Comparison of ENCODE assay signal across 11 mouse cellular contexts in the genomic region with DNA sequence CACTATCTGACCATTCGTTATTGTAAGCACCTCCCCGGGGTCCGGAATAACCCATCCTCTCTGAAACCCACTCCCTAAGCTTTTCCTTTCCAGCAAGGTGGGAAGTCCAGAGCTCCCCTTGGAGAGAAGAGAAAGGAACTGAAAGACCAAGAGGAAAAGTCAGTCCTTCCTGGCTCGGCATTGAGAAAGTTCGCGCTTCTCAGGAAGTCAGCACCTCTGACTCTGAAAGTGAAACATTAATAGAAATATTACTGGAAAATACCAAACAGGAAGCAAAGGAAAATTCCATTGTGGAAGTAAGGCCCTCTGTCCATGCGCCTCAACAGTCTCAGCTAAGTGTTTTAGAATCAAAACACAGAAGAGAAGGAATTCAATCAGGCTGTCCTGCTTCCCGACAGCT. TPM values are rescaled to one million over a fixed set of nuclear protein-coding genes. Genes with fewer than 3 reads are reported as not detected.
A peak's percentile ranks its signal among the peaks of the same experiment; 100 is the strongest.
DNase-seq lines count a peak whose midpoint lies in the region; ATAC-seq and TF ChIP-seq lines count a peak whose summit lies in the region.
"Had no signal": no experiment of that assay in that cellular context is flagged by ENCODE, and none has a peak within 500 bp of the region (broad histone marks: within the 10 kb centered on the region; RNA-seq: fewer than 3 reads in every experiment).

No protein-coding gene starts in this region.

- peaks cover 30% of the 10 kb centered on the region for H3K4me1 ChIP-seq in lung, embryonic 14.5 days (ENCODE audit: insufficient read depth)
- H3K4me1 ChIP-seq in intestine, postnatal 0 days (replicated peaks; ENCODE audit: control insufficient read depth, insufficient read depth, low read length), result peaks cover 20% of the 10 kb centered on the region
- H3K4me1 ChIP-seq in stomach, embryonic 15.5 days, result peaks cover 21% of the 10 kb centered on the region; the same call in 1 of the 2 replicates

- peak; percentile 43 for DNase-seq in lung, embryonic 14.5 days
- no peak for DNase-seq in lung, postnatal 4 days
- DNase-seq in kidney, postnatal 25 days, result peak; percentile 64 to 75
- no peak for DNase-seq in urinary bladder, adult 18-20 months (ENCODE audit: low spot score in 2 of 2)
- no peak for DNase-seq in layer of hippocampus, adult 18-20 months (ENCODE audit: low spot score in 2 of 2)
- DNase-seq: cerebellum, postnatal 10 days; gastrocnemius, postnatal 36 days; spleen, adult 18-20 months had no signal

- no peak overlapping the region for H3K4me3 ChIP-seq in lung, embryonic 14.5 days (ENCODE audit: low read depth, low read length)
- H3K4me3 ChIP-seq in intestine, postnatal 0 days (ENCODE audit: low read depth, low read length), result no peak overlapping the region
- H3K4me3 ChIP-seq in stomach, embryonic 15.5 days (replicated peaks), result no peak overlapping the region

- H3K9me3 ChIP-seq in lung, embryonic 14.5 days (ENCODE audit: low read depth, low read length), result no peaks in the 10 kb centered on the region
- no peaks in the 10 kb centered on the region for H3K9me3 ChIP-seq in intestine, postnatal 0 days (ENCODE audit: control insufficient read depth)
- H3K9me3 ChIP-seq in stomach, embryonic 15.5 days, result no peaks in the 10 kb centered on the region
- H3K9me3 ChIP-seq: G1E had no signal

- no peaks in the 10 kb centered on the region for H3K27me3 ChIP-seq in lung, embryonic 14.5 days (ENCODE audit: insufficient read depth, low read length)
- H3K27me3 ChIP-seq in intestine, postnatal 0 days (replicated peaks; ENCODE audit: control insufficient read depth, insufficient read depth, low read length), result no peaks in the 10 kb centered on the region
- H3K27me3 ChIP-seq in stomach, embryonic 15.5 days (replicated peaks), result no peaks in the 10 kb centered on the region

- WGBS in lung, embryonic 14.5 days, result 43% methylated on average over 8 of the region's 8 CpGs
- WGBS in intestine, postnatal 0 days, result 35% methylated on average over 8 of the region's 8 CpGs
- 46% methylated on average over 8 of the region's 8 CpGs for WGBS in stomach, embryonic 15.5 days

- H3K4me2 ChIP-seq in lung, embryonic 14.5 days, result peak overlapping the region; percentile 3; the same call in 1 of the 2 replicates
- H3K4me2 ChIP-seq in intestine, postnatal 0 days (replicated peaks; ENCODE audit: low read depth), result peak overlapping the region; percentile 41; the same call in 1 of the 2 replicates
- H3K4me2 ChIP-seq in stomach, embryonic 15.5 days, result no peak overlapping the region

- H3K9ac ChIP-seq in lung, embryonic 14.5 days, result no peak overlapping the region
- H3K9ac ChIP-seq in intestine, postnatal 0 days (ENCODE audit: low read depth, low read length), result no peak overlapping the region
- no peak overlapping the region for H3K9ac ChIP-seq in stomach, embryonic 15.5 days

- ATAC-seq in lung, embryonic 14.5 days (ENCODE audit: insufficient read depth), result no peak
- no peak for ATAC-seq in intestine, postnatal 0 days
- ATAC-seq in stomach, embryonic 15.5 days (ENCODE audit: insufficient read depth, low FRiP score, low read depth), result no peak

- H3K27ac ChIP-seq in lung, embryonic 14.5 days (ENCODE audit: low read depth), result peak overlapping the region; percentile 56; the same call in 1 of the 2 replicates
- peak overlapping the region; percentile 55 for H3K27ac ChIP-seq in intestine, postnatal 0 days (ENCODE audit: low read depth, low read length)
- peak overlapping the region; percentile 62; the same call in 1 of the 2 replicates for H3K27ac ChIP-seq in stomach, embryonic 15.5 days

- H3K36me3 ChIP-seq in lung, embryonic 14.5 days (ENCODE audit: insufficient read depth), result 0 out of 2 replicates have a peak, but pooled peaks cover 3% of the 10 kb centered on the region
- no peaks in the 10 kb centered on the region; the same call in 1 of the 2 replicates for H3K36me3 ChIP-seq in intestine, postnatal 0 days (ENCODE audit: control insufficient read depth, insufficient read depth)
- peaks cover 4% of the 10 kb centered on the region; the same call in 1 of the 2 replicates for H3K36me3 ChIP-seq in stomach, embryonic 15.5 days
- H3K36me3 ChIP-seq: G1E had no signal

- no peak for TF ChIP-seq CTCF in lung, embryonic 14.5 days (IDR thresholded peaks at IDR 0.05; ENCODE audit: low read depth)
- no peak for TF ChIP-seq CTCF in intestine, postnatal 0 days (IDR thresholded peaks at IDR 0.05; ENCODE audit: low read depth)

RNA-seq across cellular contexts. Expression of a gene that starts 11.9 kb away (rescaled TPM):
- polyA plus RNA-seq in lung, embryonic 14.5 days (2014; fragmentation: Nextera tagmentation; extraction: Ambion mirVana), result 10.6 TPM in 2 replicates
- polyA plus RNA-seq in intestine, postnatal 0 days (2015; fragmentation: Nextera tagmentation; extraction: Ambion mirVana), result 7.2 and 7.5 TPM in 2 replicates
- 5.4 and 5.8 TPM in 2 replicates for polyA plus RNA-seq in stomach, embryonic 15.5 days (2015; fragmentation: Nextera tagmentation; extraction: Ambion mirVana)
- total RNA-seq in layer of hippocampus, adult 18-20 months (2021), result 10 to 100 TPM; 13.2 to 16.5 TPM
- total RNA-seq: G1E had no signal
- polyA plus RNA-seq: G1E had no signal

Comparison
In these comparisons a context has a peak if more than half of its experiments do, and no peak if none do; other contexts are left out.
1. DNase-seq: peak in lung, embryonic 14.5 days (single experiment) and kidney, postnatal 25 days (2 of 2); none in lung, postnatal 4 days (0 of 2), urinary bladder, adult 18-20 months (0 of 2) and layer of hippocampus, adult 18-20 months (0 of 2).
2. Peak in every context shown above with its lines, with median percentiles within 50 percentile points of each other: H3K27ac ChIP-seq.